In the genomic region with DNA sequence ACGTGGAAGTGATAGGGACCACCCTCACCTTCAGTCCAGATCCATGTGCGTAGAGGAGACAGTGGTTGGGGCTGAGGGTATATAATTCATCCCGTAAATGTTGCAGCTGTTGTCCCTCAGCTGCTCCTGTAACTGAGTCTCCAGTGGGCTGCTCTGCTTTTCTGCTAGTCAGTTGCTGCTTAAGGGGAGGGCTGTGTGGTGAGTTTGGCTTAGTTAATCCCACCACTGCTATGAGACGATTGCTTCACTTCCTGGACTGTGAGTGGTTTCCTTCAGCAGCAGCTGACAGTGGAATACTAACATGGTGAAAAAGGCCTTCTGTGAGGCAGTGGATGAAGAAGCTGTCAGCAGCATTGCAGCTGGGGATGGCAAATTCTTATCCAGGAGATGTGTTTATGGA, we compare ENCODE assay signal across 12 mouse cellular contexts. TPM values are rescaled to one million over a fixed set of nuclear protein-coding genes. Genes with fewer than 3 reads are reported as not detected.
DNase-seq lines count a peak whose midpoint lies in the region; ATAC-seq lines count a peak whose summit lies in the region.
"Had no signal": no experiment of that assay in that cellular context is flagged by ENCODE, and none has a peak within 500 bp of the region (broad histone marks: within the 10 kb centered on the region; RNA-seq: fewer than 3 reads in every experiment).

No protein-coding gene starts in this region.

- H3K9ac ChIP-seq in heart, embryonic 11.5 days (ENCODE audit: low read depth, low read length): no peak overlapping the region
- no peak overlapping the region for H3K9ac ChIP-seq in limb, embryonic 15.5 days
- H3K9ac ChIP-seq: forebrain, embryonic 13.5 days; midbrain, embryonic 12.5 days had no signal

- WGBS in heart, embryonic 11.5 days (ENCODE audit: insufficient replicate concordance): 36% methylated on average over 4 of the region's 4 CpGs
- 43% methylated on average over 4 of the region's 4 CpGs for WGBS in limb, embryonic 15.5 days

- H3K4me2 ChIP-seq in heart, embryonic 11.5 days: no peak overlapping the region
- H3K4me2 ChIP-seq in limb, embryonic 15.5 days: no peak overlapping the region
- H3K4me2 ChIP-seq: forebrain, embryonic 13.5 days; midbrain, embryonic 12.5 days had no signal

- DNase-seq in heart, postnatal 4 days: no peak
- peak; percentile 9 for DNase-seq in thymus, postnatal 14 days
- DNase-seq in thymus, postnatal 36 days: no peak
- no peak for DNase-seq in frontal cortex, postnatal 25 days (ENCODE audit: low spot score in 2 of 2)
- DNase-seq in frontal cortex, postnatal 36 days (ENCODE audit: low spot score in 2 of 2): no peak
- DNase-seq: cerebellum, adult 9-11 months had no signal

- peaks cover 36% of the 10 kb centered on the region for H3K4me1 ChIP-seq in heart, embryonic 11.5 days (ENCODE audit: control insufficient read depth, insufficient read depth, low read length)
- peaks cover 14% of the 10 kb centered on the region; the same call in 1 of the 2 replicates for H3K4me1 ChIP-seq in limb, embryonic 15.5 days

- no peak for ATAC-seq in heart, embryonic 11.5 days (replicated peaks; ENCODE audit: insufficient number of reproducible peaks, low FRiP score, low TSS enrichment)
- no peak for ATAC-seq in limb, embryonic 15.5 days (ENCODE audit: insufficient number of reproducible peaks, low FRiP score, low TSS enrichment, low read depth)
- ATAC-seq in cerebellum, adult (ENCODE audit: insufficient number of reproducible peaks, low FRiP score, low TSS enrichment): no peak
- ATAC-seq: activated CD4-positive, CD25-positive, alpha-beta regulatory T cell, adult 4 months; forebrain, embryonic 13.5 days had no signal

- H3K27ac ChIP-seq in heart, embryonic 11.5 days (ENCODE audit: low read depth, low read length): peak overlapping the region; percentile 46
- peak overlapping the region; percentile 43; the same call in 1 of the 2 replicates for H3K27ac ChIP-seq in limb, embryonic 15.5 days
- H3K27ac ChIP-seq: forebrain, embryonic 13.5 days; midbrain, embryonic 12.5 days had no signal

- no peaks in the 10 kb centered on the region for H3K27me3 ChIP-seq in heart, embryonic 11.5 days (ENCODE audit: control insufficient read depth, insufficient read depth, low read length)
- no peaks in the 10 kb centered on the region for H3K27me3 ChIP-seq in limb, embryonic 15.5 days
- H3K27me3 ChIP-seq: forebrain, embryonic 13.5 days; midbrain, embryonic 12.5 days had no signal

- H3K36me3 ChIP-seq in heart, embryonic 11.5 days (ENCODE audit: control insufficient read depth, insufficient read depth, low read length): no peaks in the 10 kb centered on the region
- no peaks in the 10 kb centered on the region for H3K36me3 ChIP-seq in limb, embryonic 15.5 days
- H3K36me3 ChIP-seq: midbrain, embryonic 12.5 days had no signal

- H3K4me3 ChIP-seq in heart, embryonic 11.5 days (ENCODE audit: low read depth, low read length): no peak overlapping the region
- H3K4me3 ChIP-seq in limb, embryonic 15.5 days: no peak overlapping the region
- H3K4me3 ChIP-seq: forebrain, embryonic 13.5 days; midbrain, embryonic 12.5 days had no signal

- H3K9me3 ChIP-seq in heart, embryonic 11.5 days (replicated peaks; ENCODE audit: control insufficient read depth, low read length): no peaks in the 10 kb centered on the region
- H3K9me3 ChIP-seq in limb, embryonic 15.5 days: no peaks in the 10 kb centered on the region
- H3K9me3 ChIP-seq: forebrain, embryonic 13.5 days; midbrain, embryonic 12.5 days had no signal

RNA-seq across cellular contexts. Expression of gene Map3k20, which starts 33.0 kb away (rescaled TPM):
- 62.5 and 68.7 TPM in 2 replicates for polyA plus RNA-seq in heart, embryonic 11.5 days (2014; fragmentation: Nextera tagmentation; extraction: Ambion mirVana)
- total RNA-seq in heart, postnatal 4 days (2021): 100 to 1,000 TPM; 223 to 231 TPM
- polyA plus RNA-seq in limb, embryonic 15.5 days (2015; fragmentation: Nextera tagmentation; extraction: Ambion mirVana): 21.4 and 21.8 TPM in 2 replicates
